ENCODE assay signal across 9 mouse cellular contexts in the genomic region with DNA sequence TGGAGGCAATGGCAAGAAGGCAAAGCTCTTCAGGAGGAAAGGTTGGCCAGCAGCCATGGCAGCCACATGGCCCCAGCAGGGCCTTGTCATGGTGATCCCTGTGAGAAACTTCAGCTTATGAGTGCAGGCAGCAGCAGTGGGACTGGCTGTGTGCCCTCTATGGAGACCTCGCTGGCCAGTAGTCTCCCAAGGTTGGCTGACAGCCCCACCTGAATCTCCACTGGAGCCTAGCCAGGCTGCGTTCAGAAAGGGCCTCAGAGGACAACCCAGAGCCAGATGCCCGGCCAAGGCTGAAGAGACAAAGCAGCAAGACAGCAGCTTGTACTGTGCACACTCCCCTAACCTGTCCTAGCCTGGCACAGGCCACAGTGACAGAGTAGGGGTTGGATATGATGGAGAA. TPM values are rescaled to one million over a fixed set of nuclear protein-coding genes. Genes with fewer than 3 reads are reported as not detected.
DNase-seq lines count a peak whose midpoint lies in the region; ATAC-seq and TF ChIP-seq lines count a peak whose summit lies in the region.
"Had no signal": no experiment of that assay in that cellular context is flagged by ENCODE, and none has a peak within 500 bp of the region (broad histone marks: within the 10 kb centered on the region; RNA-seq: fewer than 3 reads in every experiment).

No protein-coding gene starts in this region.

- peaks cover 38% of the 10 kb centered on the region for H3K4me1 ChIP-seq in liver, adult 2 months (ENCODE audit: control insufficient read depth, insufficient read depth, low read length)
- peaks cover 28% of the 10 kb centered on the region for H3K4me1 ChIP-seq in embryonic facial prominence, embryonic 10.5 days
- peaks cover 24% of the 10 kb centered on the region for H3K4me1 ChIP-seq in limb, embryonic 12.5 days (replicated peaks)

- peak; percentile 95 for DNase-seq in liver, adult 2 months (ENCODE audit: extremely low read depth, low read depth, low spot score)
- no peak for DNase-seq in liver
- DNase-seq in embryonic facial prominence, embryonic 10.5 days (ENCODE audit: low spot score), result no peak
- peak; percentile 66 to 80 for DNase-seq in heart, postnatal 36 days
- no peak for DNase-seq in thymus, postnatal 14 days
- DNase-seq in c-Kit-positive CD71-positive TER-119-positive erythroid progenitor cells, embryonic 14.5 days (ENCODE audit: low spot score), result no peak
- DNase-seq in ovary, adult 18-20 months (ENCODE audit: low spot score), result no peak

- TF ChIP-seq CTCF in liver, adult 2 months (IDR thresholded peaks at IDR 0.05; ENCODE audit: low read depth, low read length), result no peak

- H3K4me3 ChIP-seq in liver, adult 2 months (ENCODE audit: insufficient read depth, low read depth, low read length), result no peak overlapping the region
- 0 out of 2 replicates have a peak overlapping the region, but pooled peaks have one; percentile 6 for H3K4me3 ChIP-seq in embryonic facial prominence, embryonic 10.5 days
- no peak overlapping the region for H3K4me3 ChIP-seq in limb, embryonic 12.5 days (replicated peaks)
- H3K4me3 ChIP-seq: erythroblast, embryonic 14.5 days had no signal

- no peaks in the 10 kb centered on the region for H3K27me3 ChIP-seq in liver, adult 2 months (ENCODE audit: control insufficient read depth, insufficient read depth, low read length)
- H3K27me3 ChIP-seq in embryonic facial prominence, embryonic 10.5 days (replicated peaks; ENCODE audit: low read depth, poor library complexity, severe bottlenecking), result peaks cover 15% of the 10 kb centered on the region
- H3K27me3 ChIP-seq in limb, embryonic 12.5 days, result peaks cover 21% of the 10 kb centered on the region

- H3K79me2 ChIP-seq in liver, adult 2 months (ENCODE audit: control insufficient read depth, insufficient read depth, low read length), result peaks cover 7% of the 10 kb centered on the region; the same call in 1 of the 2 replicates

- no peak for ATAC-seq in limb, embryonic 12.5 days (ENCODE audit: insufficient number of reproducible peaks, insufficient read depth, low FRiP score, low TSS enrichment, low read depth)

- H3K9ac ChIP-seq in liver, adult 2 months (ENCODE audit: low read depth, low read length), result peak overlapping the region; percentile 10
- no peak overlapping the region for H3K9ac ChIP-seq in limb, embryonic 12.5 days (replicated peaks)

- H3K27ac ChIP-seq in liver, adult 2 months (replicated peaks; ENCODE audit: insufficient read depth, low read depth, low read length), result peak overlapping the region; percentile 64
- peak overlapping the region; percentile 85 for H3K27ac ChIP-seq in embryonic facial prominence, embryonic 10.5 days (replicated peaks)
- H3K27ac ChIP-seq in limb, embryonic 12.5 days, result peak overlapping the region; percentile 86; the same call in 1 of the 2 replicates

- intact Hi-C loops in heart, postnatal 36 days (cut with DNase I), result no loop called here

- no peak overlapping the region for H3K4me2 ChIP-seq in limb, embryonic 12.5 days

- no peaks in the 10 kb centered on the region for H3K9me3 ChIP-seq in embryonic facial prominence, embryonic 10.5 days
- no peaks in the 10 kb centered on the region for H3K9me3 ChIP-seq in limb, embryonic 12.5 days

- WGBS in liver, adult 2 months, result 8% methylated on average over 3 of the region's 3 CpGs
- 80% methylated on average over 3 of the region's 3 CpGs for WGBS in embryonic facial prominence, embryonic 10.5 days
- 91% methylated on average over 3 of the region's 3 CpGs for WGBS in limb, embryonic 12.5 days

- peaks cover 2% of the 10 kb centered on the region; the same call in 1 of the 2 replicates for H3K36me3 ChIP-seq in liver, adult 2 months (ENCODE audit: control insufficient read depth, insufficient read depth, low read length)
- peaks cover 23% of the 10 kb centered on the region for H3K36me3 ChIP-seq in embryonic facial prominence, embryonic 10.5 days (replicated peaks)
- peaks cover 23% of the 10 kb centered on the region for H3K36me3 ChIP-seq in limb, embryonic 12.5 days

- no peak for TF ChIP-seq POLR2A in liver, adult 2 months (IDR thresholded peaks at IDR 0.05; ENCODE audit: extremely low read depth, insufficient read depth, low read length)

RNA-seq across cellular contexts. Expression of a gene that starts 8.0 kb away (rescaled TPM):
- 135 and 143 TPM in 2 replicates for total RNA-seq in liver, adult 2 months (2014; rRNA removed)
- polyA plus RNA-seq in liver, adult 2 months (2012; rRNA removed), result 542 and 561 TPM in 2 replicates
- polyA plus RNA-seq in embryonic facial prominence, embryonic 10.5 days (2016; fragmentation: Nextera tagmentation; extraction: Ambion mirVana), result 0.33 and 0.62 TPM in 2 replicates
- 1 to 10 TPM in 1 of 2 experiments, under 1 TPM in 1; 0.80 to 1.2 TPM for total RNA-seq in heart, postnatal 36 days (2021)
- polyA plus RNA-seq in limb, embryonic 12.5 days (2016; fragmentation: Nextera tagmentation; extraction: Ambion mirVana), result 3.8 and 4.0 TPM in 2 replicates

RNA-seq across cellular contexts. Expression of a gene that starts 11.0 kb away (rescaled TPM):
- 11.7 and 13.6 TPM in 2 replicates for total RNA-seq in liver, adult 2 months (2014; rRNA removed)
- 36.8 and 44.4 TPM in 2 replicates for polyA plus RNA-seq in liver, adult 2 months (2012; rRNA removed)
- 201 and 221 TPM in 2 replicates for polyA plus RNA-seq in embryonic facial prominence, embryonic 10.5 days (2016; fragmentation: Nextera tagmentation; extraction: Ambion mirVana)
- 10 to 100 TPM; 43.1 to 43.7 TPM for total RNA-seq in heart, postnatal 36 days (2021)
- 221 and 229 TPM in 2 replicates for polyA plus RNA-seq in limb, embryonic 12.5 days (2016; fragmentation: Nextera tagmentation; extraction: Ambion mirVana)

RNA-seq across cellular contexts. Expression of a gene that starts 12.4 kb away (rescaled TPM):
- 0.28 TPM in 1 of 2 replicates, not detected in the other for total RNA-seq in liver, adult 2 months (2014; rRNA removed)
- polyA plus RNA-seq in liver, adult 2 months (2012; rRNA removed), result not detected in 2 replicates
- polyA plus RNA-seq in embryonic facial prominence, embryonic 10.5 days (2016; fragmentation: Nextera tagmentation; extraction: Ambion mirVana), result not detected in 2 replicates
- total RNA-seq in heart, postnatal 36 days (2021), result under 1 TPM in 1 of 2 experiments, not detected in 1; 0.67 TPM
- polyA plus RNA-seq in limb, embryonic 12.5 days (2016; fragmentation: Nextera tagmentation; extraction: Ambion mirVana), result not detected in 2 replicates
- polyA plus RNA-seq: erythroblast, embryonic 14.5 days had no signal

RNA-seq across cellular contexts. Expression of a gene that starts 34.6 kb away (rescaled TPM):
- total RNA-seq in liver, adult 2 months (2014; rRNA removed), result 933 and 951 TPM in 2 replicates
- 683 and 737 TPM in 2 replicates for polyA plus RNA-seq in liver, adult 2 months (2012; rRNA removed)
- 556 and 565 TPM in 2 replicates for polyA plus RNA-seq in embryonic facial prominence, embryonic 10.5 days (2016; fragmentation: Nextera tagmentation; extraction: Ambion mirVana)
- 100 to 1,000 TPM; 252 to 258 TPM for total RNA-seq in heart, postnatal 36 days (2021)
- polyA plus RNA-seq in limb, embryonic 12.5 days (2016; fragmentation: Nextera tagmentation; extraction: Ambion mirVana), result 620 and 631 TPM in 2 replicates

RNA-seq across cellular contexts. Expression of a gene that starts 42.9 kb away (rescaled TPM):
- total RNA-seq in liver, adult 2 months (2014; rRNA removed), result 14.9 and 22.3 TPM in 2 replicates
- 142 and 188 TPM in 2 replicates for polyA plus RNA-seq in liver, adult 2 months (2012; rRNA removed)
- polyA plus RNA-seq in embryonic facial prominence, embryonic 10.5 days (2016; fragmentation: Nextera tagmentation; extraction: Ambion mirVana), result 735 and 777 TPM in 2 replicates
- total RNA-seq in heart, postnatal 36 days (2021), result 100 to 1,000 TPM; 147 to 150 TPM
- polyA plus RNA-seq in limb, embryonic 12.5 days (2016; fragmentation: Nextera tagmentation; extraction: Ambion mirVana), result 484 and 518 TPM in 2 replicates

Comparison
In these comparisons a context has a peak if more than half of its experiments do, and no peak if none do; other contexts are left out.
1. DNase-seq: peak in liver, adult 2 months (single experiment) and heart, postnatal 36 days (2 of 2); none in liver (single experiment), embryonic facial prominence, embryonic 10.5 days (single experiment), thymus, postnatal 14 days (single experiment), c-Kit-positive CD71-positive TER-119-positive erythroid progenitor cells, embryonic 14.5 days (single experiment) and ovary, adult 18-20 months (single experiment).
2. RNA of a gene that starts 8.0 kb away (polyA plus RNA-seq): 542 to 561 TPM in liver, adult 2 months; 3.8 to 4.0 TPM in limb, embryonic 12.5 days and 0.33 to 0.62 TPM in embryonic facial prominence, embryonic 10.5 days; every median in the first group is over 100 times any median in the second.
3. Peak in every context shown above with its lines, with median percentiles within 50 percentile points of each other: H3K27ac ChIP-seq.